ENCODE assay signal across 13 mouse cellular contexts in the genomic region with DNA sequence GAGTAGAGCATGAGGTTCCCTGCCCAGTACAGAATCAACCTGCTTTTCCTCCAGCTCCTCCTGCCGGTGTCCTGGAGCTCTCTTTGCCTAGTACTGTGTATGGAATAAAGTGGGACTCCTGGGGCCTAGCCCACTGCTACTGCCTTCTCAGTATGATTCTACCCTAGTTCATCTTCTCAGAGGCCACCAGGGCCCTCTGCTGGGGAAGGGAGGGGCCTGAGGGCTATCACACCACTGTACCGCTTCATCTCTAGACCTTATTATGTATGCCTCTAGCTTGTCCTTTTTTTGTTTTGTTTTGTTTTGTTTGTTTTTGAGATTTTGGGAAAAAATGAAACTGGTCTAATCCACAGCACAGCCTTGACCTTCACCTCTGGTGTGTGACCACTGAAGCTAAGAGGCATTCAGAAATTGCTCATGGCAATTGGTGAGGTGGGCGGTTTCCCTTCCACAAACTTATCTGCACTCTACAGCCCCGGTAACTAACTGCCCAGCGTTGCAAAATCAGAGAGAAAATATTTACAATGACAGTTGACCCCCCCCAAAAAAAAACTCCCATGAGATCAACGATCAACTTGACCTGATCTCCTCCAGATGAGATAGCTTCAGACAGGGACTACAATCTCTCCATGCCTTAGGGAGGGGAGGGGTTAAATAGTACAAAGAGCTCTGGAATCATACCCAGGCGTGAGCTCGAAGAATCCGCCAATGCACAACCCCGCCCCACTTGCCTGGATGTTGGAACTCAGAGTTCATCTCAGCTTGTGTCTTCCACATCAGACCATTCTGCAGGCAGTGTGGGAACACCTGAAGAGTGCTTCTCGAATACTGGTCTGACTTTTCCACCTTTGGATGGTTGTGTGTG.
DNase-seq lines count a peak whose midpoint lies in the region; ATAC-seq and TF ChIP-seq lines count a peak whose summit lies in the region.
"Had no signal": no experiment of that assay in that cellular context is flagged by ENCODE, and none has a peak within 500 bp of the region (broad histone marks: within the 10 kb centered on the region; RNA-seq: fewer than 3 reads in every experiment).

No protein-coding gene starts in this region.

- no peaks in the 10 kb centered on the region for H3K9me3 ChIP-seq in lung, postnatal 0 days (ENCODE audit: low read length)
- H3K9me3 ChIP-seq: neural tube, embryonic 15.5 days had no signal

- TF ChIP-seq EP300 in lung, postnatal 0 days (IDR thresholded peaks at IDR 0.05): no peak

- no peak for DNase-seq in lung, postnatal 0 days (ENCODE audit: low spot score)
- no peak for DNase-seq in lung, postnatal 25 days (ENCODE audit: low spot score)
- DNase-seq in c-Kit-positive CD71-positive TER-119-positive erythroid progenitor cells, embryonic 14.5 days (ENCODE audit: low spot score): peak; percentile 24
- DNase-seq in liver, adult 2 months (ENCODE audit: extremely low read depth, low read depth, low spot score): peak; percentile 58
- DNase-seq in thymus, postnatal 0 days (ENCODE audit: low spot score): peak; percentile 30
- no peak for DNase-seq in frontal cortex, postnatal 14 days (ENCODE audit: low spot score in 2 of 2)
- DNase-seq in cerebellum, postnatal 36 days: no peak
- no peak for DNase-seq in ovary, adult 18-20 months (ENCODE audit: low spot score)
- DNase-seq: heart, postnatal 10 days; kidney, postnatal 14 days; left cerebral cortex, postnatal 4 days had no signal

- 63% methylated on average over 11 of the region's 11 CpGs for WGBS in lung, postnatal 0 days
- 35% methylated on average over 11 of the region's 11 CpGs for WGBS in liver, adult 2 months

- TF ChIP-seq CTCF in lung, postnatal 0 days (IDR thresholded peaks at IDR 0.05): peak; percentile 28; the same call in 1 of the 2 replicates
- TF ChIP-seq CTCF in liver, adult 2 months (IDR thresholded peaks at IDR 0.05; ENCODE audit: low read depth, low read length): no peak

- ATAC-seq in lung, postnatal 0 days: no peak
- ATAC-seq: Patski had no signal

- H3K79me2 ChIP-seq in liver, adult 2 months (ENCODE audit: control insufficient read depth, insufficient read depth, low read length): no peaks in the 10 kb centered on the region

- no peak overlapping the region for H3K4me2 ChIP-seq in lung, postnatal 0 days (replicated peaks; ENCODE audit: low read depth, low read length)
- H3K4me2 ChIP-seq: neural tube, embryonic 15.5 days had no signal

- H3K9ac ChIP-seq in lung, postnatal 0 days (replicated peaks; ENCODE audit: low read depth): no peak overlapping the region
- no peak overlapping the region for H3K9ac ChIP-seq in liver, adult 2 months (ENCODE audit: low read depth, low read length)
- H3K9ac ChIP-seq: neural tube, embryonic 15.5 days had no signal

- TF ChIP-seq POLR2A in liver, adult 2 months (IDR thresholded peaks at IDR 0.05; ENCODE audit: extremely low read depth, insufficient read depth, low read length): no peak

- H3K27me3 ChIP-seq in lung, postnatal 0 days (replicated peaks; ENCODE audit: insufficient read depth, low read length): no peaks in the 10 kb centered on the region
- H3K27me3 ChIP-seq in liver, adult 2 months (ENCODE audit: control insufficient read depth, insufficient read depth, low read length): no peaks in the 10 kb centered on the region
- H3K27me3 ChIP-seq: neural tube, embryonic 15.5 days; Patski had no signal

- no peak overlapping the region for H3K4me3 ChIP-seq in lung, postnatal 0 days (ENCODE audit: low read depth, low read length)
- no peak overlapping the region for H3K4me3 ChIP-seq in liver, adult 2 months (ENCODE audit: insufficient read depth, low read depth, low read length)
- H3K4me3 ChIP-seq: neural tube, embryonic 15.5 days had no signal

- H3K27ac ChIP-seq in lung, postnatal 0 days (ENCODE audit: low read length): no peak overlapping the region
- H3K27ac ChIP-seq in liver, adult 2 months (replicated peaks; ENCODE audit: insufficient read depth, low read depth, low read length): peak overlapping the region; percentile 95
- H3K27ac ChIP-seq: neural tube, embryonic 15.5 days had no signal

- H3K36me3 ChIP-seq in lung, postnatal 0 days (ENCODE audit: insufficient read depth, low read length): no peaks in the 10 kb centered on the region
- no peaks in the 10 kb centered on the region for H3K36me3 ChIP-seq in liver, adult 2 months (ENCODE audit: control insufficient read depth, insufficient read depth, low read length)
- H3K36me3 ChIP-seq: neural tube, embryonic 15.5 days had no signal

- H3K4me1 ChIP-seq in lung, postnatal 0 days (ENCODE audit: insufficient read depth, low read depth, low read length): no peaks in the 10 kb centered on the region
- H3K4me1 ChIP-seq in liver, adult 2 months (ENCODE audit: control insufficient read depth, insufficient read depth, low read length): peaks cover 37% of the 10 kb centered on the region
- H3K4me1 ChIP-seq: neural tube, embryonic 15.5 days had no signal

Comparison
In these comparisons a context has a peak if more than half of its experiments do, and no peak if none do; other contexts are left out.
1. DNase-seq: peak in c-Kit-positive CD71-positive TER-119-positive erythroid progenitor cells, embryonic 14.5 days (single experiment), liver, adult 2 months (single experiment) and thymus, postnatal 0 days (single experiment); none in lung, postnatal 0 days (single experiment), lung, postnatal 25 days (single experiment), frontal cortex, postnatal 14 days (0 of 2), cerebellum, postnatal 36 days (0 of 2) and ovary, adult 18-20 months (single experiment).